Mouse (Mus musculus): ENCODE data around the gene Tmem260.

- TF ChIP-seq CTCF (IDR thresholded peaks at IDR 0.05; ENCODE audit: borderline replicate concordance, extremely low read depth, insufficient read depth, insufficient read length) (no peak), POLR2A (IDR thresholded peaks at IDR 0.05; ENCODE audit: borderline replicate concordance, extremely low read depth, insufficient read depth, insufficient read length, poor library complexity, severe bottlenecking) (no peak)
Measured at GRCm38 (mm10) chr14:48476278-48476677, 30.4 kb downstream of the Tmem260 start.

Measured in brain, embryonic 14.5 days (tissue).